Mouse (Mus musculus): ENCODE measurements around the gene Rasal1. TPM values are rescaled to one million over a fixed set of nuclear protein-coding genes. Genes with fewer than 3 reads are reported as not detected.

Rasal1 gene
- polyA plus RNA-seq, 1 experiment, result 2.0 TPM

- Histone ChIP-seq H3K9ac (ENCODE audit: low read depth, poor library complexity, severe bottlenecking) (no peak overlapping the region), H3K4me1 (ENCODE audit: control insufficient read depth, insufficient read depth, low read length) (no peaks in the 10 kb centered on the region), H3K4me3 (ENCODE audit: low read depth, low read length) (no peak overlapping the region), H3K9me3 (replicated peaks; ENCODE audit: control insufficient read depth, insufficient read depth, low read length, poor library complexity, severe bottlenecking) (no peaks in the 10 kb centered on the region), H3K36me3 (ENCODE audit: control insufficient read depth, insufficient read depth, low read length, poor library complexity, severe bottlenecking) (no peaks in the 10 kb centered on the region), H3K27me3 (ENCODE audit: control insufficient read depth, insufficient read depth, low read length, poor library complexity, severe bottlenecking) (no peaks in the 10 kb centered on the region), H3K27ac (ENCODE audit: insufficient read depth, low read length) (peak overlapping the region; percentile 65)
- TF ChIP-seq EP300 (IDR thresholded peaks at IDR 0.05; ENCODE audit: insufficient read depth, low read depth, low read length) (peak; percentile 52), POLR2A (IDR thresholded peaks at IDR 0.05; ENCODE audit: insufficient read depth, low read length) (no peak)
These were observed 77.3 kb downstream of the Rasal1 start for GRCm38 (mm10) chr5:120725811-120726455.

Other genes starting within 250 kb of the Rasal1 start
- gene Lhx5, start 217.1 kb upstream of the Rasal1 start, polyA plus RNA-seq (2011; ENCODE audit: insufficient read depth, insufficient read length, low read depth, missing spikeins), result 0.24 TPM in 1 of 2 replicates, not detected in the other
- not detected in 2 replicates for gene Sdsl, start 176.0 kb upstream of the Rasal1 start, polyA plus RNA-seq (2011; ENCODE audit: insufficient read depth, insufficient read length, low read depth, missing spikeins)
- not detected in 2 replicates for gene Sds, start 172.3 kb upstream of the Rasal1 start, polyA plus RNA-seq (2011; ENCODE audit: insufficient read depth, insufficient read length, low read depth, missing spikeins)
- gene Plbd2, start 145.2 kb upstream of the Rasal1 start, polyA plus RNA-seq (2011; ENCODE audit: insufficient read depth, insufficient read length, low read depth, missing spikeins), result 19.1 and 22.1 TPM in 2 replicates
- gene Slc8b1, start 137.6 kb upstream of the Rasal1 start, polyA plus RNA-seq (2011; ENCODE audit: insufficient read depth, insufficient read length, low read depth, missing spikeins), result 17.7 and 19.1 TPM in 2 replicates
- gene Tpcn1, start 60.1 kb upstream of the Rasal1 start, polyA plus RNA-seq (2011; ENCODE audit: insufficient read depth, insufficient read length, low read depth, missing spikeins), result 13.2 and 17.1 TPM in 2 replicates
- 0.37 and 0.43 TPM in 2 replicates for gene Iqcd, start 59.8 kb upstream of the Rasal1 start, polyA plus RNA-seq (2011; ENCODE audit: insufficient read depth, insufficient read length, low read depth, missing spikeins)
- 13.0 and 13.1 TPM in 2 replicates for gene Rita1, start 36.2 kb upstream of the Rasal1 start, polyA plus RNA-seq (2011; ENCODE audit: insufficient read depth, insufficient read length, low read depth, missing spikeins)
- gene Ddx54, start 36.1 kb upstream of the Rasal1 start, polyA plus RNA-seq (2011; ENCODE audit: insufficient read depth, insufficient read length, low read depth, missing spikeins), result 49.7 and 49.9 TPM in 2 replicates
- gene Cfap73, start 14.6 kb upstream of the Rasal1 start, polyA plus RNA-seq (2011; ENCODE audit: insufficient read depth, insufficient read length, low read depth, missing spikeins), result not detected in 2 replicates
- gene Dtx1, start 63.1 kb downstream of the Rasal1 start, polyA plus RNA-seq (2011; ENCODE audit: insufficient read depth, insufficient read length, low read depth, missing spikeins), result 19.1 and 21.0 TPM in 2 replicates
- gene Oas2, start 101.0 kb downstream of the Rasal1 start, polyA plus RNA-seq (2011; ENCODE audit: insufficient read depth, insufficient read length, low read depth, missing spikeins), result 0.76 and 0.84 TPM in 2 replicates
- 1.7 and 1.9 TPM in 2 replicates for gene Oas3, start 128.8 kb downstream of the Rasal1 start, polyA plus RNA-seq (2011; ENCODE audit: insufficient read depth, insufficient read length, low read depth, missing spikeins)
- gene Oas1e, start 146.7 kb downstream of the Rasal1 start, polyA plus RNA-seq (2011; ENCODE audit: insufficient read depth, insufficient read length, low read depth, missing spikeins), result not detected in 2 replicates
- 3.0 and 4.3 TPM in 2 replicates for gene Oas1c, start 163.7 kb downstream of the Rasal1 start, polyA plus RNA-seq (2011; ENCODE audit: insufficient read depth, insufficient read length, low read depth, missing spikeins)
- gene Oas1f, start 198.6 kb downstream of the Rasal1 start, polyA plus RNA-seq (2011; ENCODE audit: insufficient read depth, insufficient read length, low read depth, missing spikeins), result not detected in 2 replicates
- not detected in 2 replicates for gene Oas1h, start 212.6 kb downstream of the Rasal1 start, polyA plus RNA-seq (2011; ENCODE audit: insufficient read depth, insufficient read length, low read depth, missing spikeins)
- gene Oas1g, start 238.8 kb downstream of the Rasal1 start, polyA plus RNA-seq (2011; ENCODE audit: insufficient read depth, insufficient read length, low read depth, missing spikeins), result 0.97 and 1.5 TPM in 2 replicates

All from ES-Bruce4 (cell line).